Mouse (Mus musculus) heart, adult 11 months (tissue): ENCODE results near the gene Eaf1.
A peak's percentile ranks its signal among the peaks of the same experiment; 100 is the strongest.
"Not testable (repeated sequence)": the region's sequence is repeated elsewhere in the genome, so short reads cannot be mapped to it uniquely, and the experiment has no call there.

Experiments
- DNase-seq: peaks from one replicate; pipeline ENCODE4 v3.0.0; 2022

The Eaf1 gene

GRCm38 (mm10) chr14:31494349-31494974 lies at the start of gene Eaf1:
Gene Eaf1 (plus strand): TSS chr14:31494399.
- no peak for DNase-seq

- no peak for DNase-seq
These were observed 45.2 kb upstream of the Eaf1 start for GRCm38 (mm10) chr14:31448994-31449393.

DNA sequence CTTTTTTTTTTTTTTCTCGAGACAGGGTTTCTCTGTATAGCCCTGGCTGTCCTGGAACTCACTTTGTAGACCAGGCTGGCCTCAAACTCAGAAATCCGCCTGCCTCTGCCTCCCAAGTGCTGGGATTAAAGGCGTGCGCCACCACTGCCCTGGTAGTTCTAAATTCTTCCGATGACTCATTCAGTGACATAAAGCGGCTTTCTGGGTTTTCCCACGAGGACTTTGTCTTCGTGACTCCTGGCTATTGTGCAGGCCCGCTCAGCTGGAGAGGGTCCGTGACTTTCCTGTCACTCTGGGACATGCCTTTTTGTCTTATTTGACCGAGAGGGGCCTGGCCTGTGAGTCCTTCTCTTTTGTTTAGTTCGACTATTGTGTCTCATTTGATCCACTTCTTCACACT lies 40.3 kb upstream of the Eaf1 start:
- not testable (repeated sequence) for DNase-seq

DNA sequence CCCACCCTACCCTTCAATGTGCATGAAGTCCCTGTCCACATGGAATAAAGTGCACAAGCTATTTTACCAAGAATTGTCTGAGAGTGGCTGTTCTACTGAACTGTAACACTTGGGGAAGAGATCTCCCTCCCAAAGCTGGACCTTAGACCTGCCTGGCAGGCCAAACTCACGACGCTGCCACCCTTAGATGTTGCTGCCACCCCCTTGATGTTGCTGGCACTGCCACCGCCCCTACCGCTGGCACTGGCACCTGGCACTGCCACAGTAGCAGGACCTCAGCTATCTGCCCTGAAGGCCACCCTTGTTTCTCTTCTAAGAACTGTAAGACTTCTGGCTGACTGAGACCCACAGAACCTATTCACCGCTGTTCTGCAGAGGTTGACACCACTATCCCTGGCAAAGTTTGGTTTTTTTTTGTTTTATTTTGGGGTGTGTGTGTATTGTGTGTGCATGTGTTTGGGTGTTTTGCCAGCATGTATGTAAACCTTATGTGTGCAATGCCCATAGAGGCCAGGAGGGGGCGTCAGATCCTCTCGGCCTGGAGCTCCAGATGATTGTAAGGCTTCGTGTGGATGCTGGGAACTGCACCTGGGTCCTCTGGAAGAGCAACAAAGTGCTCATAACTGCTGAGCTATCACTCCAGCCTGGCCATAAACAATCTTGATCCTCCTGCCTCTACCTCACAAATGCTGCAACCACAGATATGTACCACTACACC lies 39.2 kb upstream of the Eaf1 start:
- DNase-seq, result no peak

GRCm38 (mm10) chr14:31456064-31456721 lies 38.0 kb upstream of the Eaf1 start:
- DNase-seq, result no peak

DNA sequence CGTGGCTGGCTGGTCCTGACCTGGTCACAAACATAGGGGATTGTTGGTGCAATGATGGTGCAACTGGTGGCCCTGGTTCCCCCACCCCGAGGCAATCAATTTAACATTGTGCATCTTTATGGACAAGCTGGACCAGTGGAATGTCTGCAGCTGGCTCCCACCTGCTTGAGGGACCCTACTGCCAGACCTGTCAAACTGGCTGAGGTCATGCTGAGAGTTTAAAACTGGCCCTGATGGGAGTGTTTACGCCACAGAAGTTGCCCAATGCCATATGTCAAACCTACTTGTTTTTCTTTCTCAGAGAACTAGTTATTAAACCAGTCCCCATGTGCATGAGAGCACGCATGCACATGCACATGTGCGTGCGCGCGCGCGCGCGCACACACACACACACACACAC lies 36.2 kb upstream of the Eaf1 start:
- peak; percentile 96 for DNase-seq

DNA sequence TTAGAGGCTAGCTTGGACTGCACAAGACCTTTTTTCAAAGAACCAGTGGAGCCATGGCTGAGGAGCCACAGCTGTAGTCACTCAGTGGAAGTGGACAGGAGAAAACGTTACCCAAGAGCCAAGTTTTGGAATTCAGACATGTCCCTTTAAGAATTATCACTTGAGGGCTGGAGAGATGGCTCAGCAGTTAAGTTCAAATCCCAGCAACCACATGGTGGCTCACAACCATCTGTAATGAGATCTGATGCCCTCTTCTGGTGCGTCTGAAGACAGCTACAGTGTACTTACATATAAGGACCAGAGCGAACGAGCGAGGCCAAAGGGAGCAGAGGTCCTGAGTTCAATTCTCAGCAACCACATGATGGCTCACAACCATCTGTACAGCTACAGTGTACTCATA lies 32.0 kb upstream of the Eaf1 start:
- peak; percentile 95 for DNase-seq

- DNase-seq, result peak; percentile 97
These were observed 31.3 kb upstream of the Eaf1 start for GRCm38 (mm10) chr14:31462886-31463285.

DNA sequence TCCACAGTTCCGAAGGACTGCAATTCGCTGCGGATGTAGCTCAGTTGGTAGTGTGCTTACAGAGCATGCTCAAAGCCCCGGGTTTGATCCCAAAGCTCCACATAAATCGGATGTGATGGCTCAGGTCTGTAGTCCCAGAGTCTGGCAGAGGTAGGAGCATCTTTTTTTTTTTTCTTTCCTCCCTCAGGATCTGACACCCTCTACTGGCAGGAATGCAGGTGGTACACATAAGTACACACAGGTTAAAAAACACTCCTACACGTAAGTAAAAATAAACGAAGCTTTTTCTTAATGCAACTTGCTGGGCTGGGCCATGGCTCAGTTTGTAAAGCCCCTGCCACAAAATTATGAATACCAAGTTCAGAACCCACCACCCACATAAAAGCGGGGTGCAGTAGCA lies 30.0 kb upstream of the Eaf1 start:
- DNase-seq, result no peak

- DNase-seq, result no peak
These were observed 24.5 kb upstream of the Eaf1 start for GRCm38 (mm10) chr14:31469711-31470110.

- DNase-seq, result no peak
These were observed 21.6 kb upstream of the Eaf1 start for GRCm38 (mm10) chr14:31472451-31473061.

DNA sequence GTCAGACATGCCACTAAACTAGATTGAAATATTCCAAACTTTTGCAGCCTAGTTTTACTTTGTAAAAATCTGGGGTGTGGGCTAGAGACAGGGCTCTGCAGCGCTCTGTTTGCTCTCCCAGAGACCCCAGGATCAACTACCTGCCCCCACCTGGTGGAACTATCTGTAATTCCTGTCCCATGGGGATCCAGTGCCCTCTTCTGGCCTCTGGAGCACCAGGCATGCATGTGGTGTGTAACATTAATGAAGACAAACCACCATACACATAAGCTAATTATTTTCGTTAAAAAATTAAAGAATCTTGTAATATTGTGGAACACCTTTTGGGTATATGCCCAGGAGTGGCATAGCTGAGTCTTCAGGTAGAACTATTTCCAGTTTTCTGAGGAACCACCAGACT lies 20.9 kb upstream of the Eaf1 start:
- no peak for DNase-seq

- peak; percentile 91 for DNase-seq
These were observed 11.8 kb upstream of the Eaf1 start for GRCm38 (mm10) chr14:31482417-31482816.

- no peak for DNase-seq
These were observed 7.7 kb upstream of the Eaf1 start for GRCm38 (mm10) chr14:31486465-31486864.

GRCm38 (mm10) chr14:31488055-31488454 lies 6.1 kb upstream of the Eaf1 start:
- no peak for DNase-seq

DNA sequence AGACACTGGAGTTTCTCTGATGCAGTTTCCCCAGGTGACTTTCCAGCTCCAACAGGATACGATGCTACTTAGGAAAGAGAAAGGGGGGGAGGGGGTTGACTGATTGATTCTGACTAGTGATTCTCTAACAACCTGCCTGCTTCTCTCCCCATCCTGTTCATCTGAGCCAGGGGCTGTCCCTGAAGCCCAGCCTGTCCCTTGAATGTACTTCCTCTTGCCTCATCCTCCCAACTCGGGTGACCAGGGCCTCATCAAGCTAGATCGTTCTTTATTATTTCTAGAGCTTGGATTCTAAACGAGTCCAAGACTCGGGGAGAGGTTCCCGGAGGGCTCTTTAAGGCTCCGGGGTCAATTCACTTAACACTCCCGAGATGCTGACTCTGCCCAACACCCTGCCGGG lies 298 bp upstream of the Eaf1 start:
- DNase-seq, result no peak

- DNase-seq, result peak; percentile 99
These were observed 816 bp downstream of the Eaf1 start, which contains the start of gene Mettl6 for GRCm38 (mm10) chr14:31494975-31495455. Gene Mettl6 (minus strand): TSS chr14:31495040.

- DNase-seq, result no peak
These were observed 1.3 kb downstream of the Eaf1 start for GRCm38 (mm10) chr14:31495538-31495937.

- no peak for DNase-seq
These were observed 2.0 kb downstream of the Eaf1 start for GRCm38 (mm10) chr14:31496241-31496646.

DNA sequence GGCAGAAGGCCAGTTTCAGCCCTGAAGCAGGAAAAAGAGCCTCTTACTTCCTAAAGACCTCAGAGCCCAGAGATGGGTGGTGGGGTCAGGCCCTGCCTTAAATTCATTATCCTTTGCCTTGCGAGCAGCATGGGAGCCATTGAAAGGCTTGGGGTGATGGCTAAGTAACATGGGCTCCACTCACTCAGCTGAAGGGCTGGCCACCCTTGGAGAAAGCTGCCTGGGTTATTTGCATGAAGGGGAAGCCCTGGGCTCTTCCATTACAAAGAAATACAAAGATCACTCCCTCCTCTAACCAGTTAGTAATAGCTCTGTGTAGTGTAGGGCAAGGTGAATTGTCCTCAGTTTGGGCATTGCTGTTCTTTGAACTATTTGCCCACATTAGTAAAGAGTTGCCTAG lies 5.3 kb downstream of the Eaf1 start:
- no peak for DNase-seq

GRCm38 (mm10) chr14:31503406-31503805 lies 9.2 kb downstream of the Eaf1 start:
- peak; percentile 90 for DNase-seq

- DNase-seq, result no peak
These were observed 12.3 kb downstream of the Eaf1 start for GRCm38 (mm10) chr14:31506456-31506855.

GRCm38 (mm10) chr14:31509911-31510310 lies 15.7 kb downstream of the Eaf1 start:
- DNase-seq, result no peak

- no peak for DNase-seq
These were observed 16.1 kb downstream of the Eaf1 start for GRCm38 (mm10) chr14:31510322-31510721.
